Mouse (Mus musculus) right cerebral cortex, adult 18-20 months (tissue): Measurements from ENCODE around the gene Pik3c2b.
A peak's percentile ranks its signal among the peaks of the same experiment; 100 is the strongest.

ENCODE experiments used
- DNase-seq: peaks from one replicate; pipeline ENCODE4 v3.0.0; 2022; ENCODE audit warnings: mixed read lengths

The Pik3c2b gene

GRCm38 (mm10) chr1:133134881-133135280, 89.4 kb downstream of the Pik3c2b start:
- DNase-seq = no peak

- DNase-seq = no peak
Measured at GRCm38 (mm10) chr1:133135808-133136207, 90.3 kb downstream of the Pik3c2b start.

- no peak for DNase-seq
Measured at GRCm38 (mm10) chr1:133138401-133138800, 92.9 kb downstream of the Pik3c2b start.

GRCm38 (mm10) chr1:133146014-133147009, 100.8 kb downstream of the Pik3c2b start:
- peak; percentile 42 for DNase-seq

GRCm38 (mm10) chr1:133147324-133147723, 101.9 kb downstream of the Pik3c2b start:
- no peak for DNase-seq

GRCm38 (mm10) chr1:133148122-133148521, 102.7 kb downstream of the Pik3c2b start:
- DNase-seq = no peak

DNA sequence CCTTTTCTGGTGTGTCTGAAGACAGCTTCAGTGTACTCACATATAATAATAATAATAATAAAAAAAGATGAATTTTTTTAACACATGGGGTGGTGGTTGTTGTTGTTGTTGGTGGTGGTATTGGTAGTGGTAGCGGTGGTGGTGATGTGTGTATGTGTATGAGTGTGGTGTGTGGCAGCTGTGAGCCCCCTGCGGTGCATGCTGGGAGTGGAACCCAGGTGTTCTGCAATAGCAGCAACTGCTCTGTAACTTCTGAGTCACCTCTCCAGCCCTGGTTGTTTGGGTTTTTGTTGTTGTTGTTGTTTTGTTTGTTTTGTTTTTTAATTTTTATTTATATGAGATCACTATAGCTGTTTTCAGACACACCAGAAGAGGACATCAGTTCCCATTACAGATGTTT, 105.1 kb downstream of the Pik3c2b start:
- DNase-seq = no peak

- DNase-seq = no peak
Measured at GRCm38 (mm10) chr1:133152213-133152612, 106.7 kb downstream of the Pik3c2b start.

- no peak for DNase-seq
Measured at GRCm38 (mm10) chr1:133155270-133155669, 109.8 kb downstream of the Pik3c2b start.
